Mouse (Mus musculus): ENCODE measurements around the gene Tent4b.

GRCm38 (mm10) chr8:88262831-88263635, 64.0 kb downstream of the Tent4b start:
- TF ChIP-seq GATA1 (IDR thresholded peaks at IDR 0.05; ENCODE audit: low read length) (no peak), TAL1 (IDR thresholded peaks at IDR 0.05; ENCODE audit: low read length) (no peak)

All from erythroblast, embryonic 14.5 days (primary cell).